Mouse (Mus musculus) embryonic fibroblast, embryonic 13.5 days (primary cell): ENCODE data around the gene Dhx32.

Source experiments
- CTCF ChIP-seq: IDR thresholded peaks from 2 replicates; pipeline ENCODE4 v1.5.1; 2011; ENCODE audit warnings: mild to moderate bottlenecking, control low read depth, low read length, moderate library complexity, borderline replicate concordance; ENCODE audit not compliant: insufficient read depth
- POLR2A ChIP-seq: IDR thresholded peaks from 2 replicates; pipeline ENCODE4 v1.6.1; 2011; ENCODE audit warnings: low read depth, mild to moderate bottlenecking, control low read depth, low read length, moderate library complexity

DNA sequence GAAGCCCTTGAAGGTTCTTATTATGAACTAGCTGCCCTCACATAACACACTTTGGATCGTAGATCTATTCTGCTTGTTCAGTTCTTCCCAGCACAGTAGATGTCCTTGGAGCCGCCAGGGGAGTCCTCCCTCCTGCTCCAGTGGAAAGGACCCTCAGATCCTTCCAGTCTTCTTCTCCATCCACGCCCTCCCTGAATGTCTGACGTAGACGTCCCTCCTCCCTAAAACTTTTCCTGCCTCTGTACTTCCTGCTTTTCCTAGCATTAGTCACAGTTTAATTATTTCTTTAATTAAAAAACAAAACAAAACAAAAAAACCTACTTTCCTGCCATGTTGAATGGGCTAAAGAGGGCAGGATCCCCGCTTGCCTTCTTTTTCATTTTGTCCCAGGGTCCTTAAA is 535 bp downstream of the Dhx32 start:
- no peak for TF ChIP-seq CTCF
- TF ChIP-seq POLR2A = no peak
